Mouse (Mus musculus): Measurements from ENCODE around the gene Ssx2ip. TPM values are rescaled to one million over a fixed set of nuclear protein-coding genes. Genes with fewer than 3 reads are reported as not detected.

The Ssx2ip gene
- polyA plus RNA-seq, 1 experiment from 2014 or later, result 28.8 TPM

DNA sequence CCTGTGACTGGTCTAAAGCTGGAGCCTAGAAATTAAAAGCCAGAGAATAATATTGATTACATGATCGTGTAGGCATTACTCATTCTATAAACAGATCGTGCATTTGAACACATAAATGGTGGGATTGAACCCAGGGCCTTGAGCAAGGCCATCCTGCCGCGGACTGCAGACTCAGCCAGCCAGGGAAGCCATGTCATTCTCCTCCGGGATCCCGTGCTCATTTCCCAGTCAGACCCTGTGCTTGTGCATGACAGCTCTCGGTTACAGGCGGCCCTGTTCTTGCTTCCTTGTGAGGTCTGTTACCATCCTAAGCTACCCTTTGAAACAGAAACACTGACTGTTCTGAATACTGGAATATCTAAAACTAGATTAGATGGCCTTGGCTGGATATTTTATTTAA lies 30.2 kb downstream of the Ssx2ip start:
- Histone ChIP-seq H3K9me3 (ENCODE audit: control insufficient read depth, low read length) (no peaks in the 10 kb centered on the region), H3K27ac (ENCODE audit: low read depth, low read length) (no peak overlapping the region), H3K4me2 (ENCODE audit: low read depth) (no peak overlapping the region), H3K4me3 (ENCODE audit: low read depth, low read length) (no peak overlapping the region), H3K36me3 (ENCODE audit: control insufficient read depth, insufficient read depth, low read length) (peaks cover 8% of the 10 kb centered on the region; the same call in 1 of the 2 replicates), H3K4me1 (ENCODE audit: control insufficient read depth, insufficient read depth, low read length) (no peaks in the 10 kb centered on the region), H3K9ac (ENCODE audit: low read length) (no peak overlapping the region), H3K27me3 (ENCODE audit: control insufficient read depth, insufficient read depth, low read length) (no peaks in the 10 kb centered on the region)
- ATAC-seq (ENCODE audit: insufficient read depth, low FRiP score, low TSS enrichment) (no peak), DNase-seq (ENCODE audit: low spot score) (no peak)
- 92% methylated on average over 8 of the region's 8 CpGs for WGBS

DNA sequence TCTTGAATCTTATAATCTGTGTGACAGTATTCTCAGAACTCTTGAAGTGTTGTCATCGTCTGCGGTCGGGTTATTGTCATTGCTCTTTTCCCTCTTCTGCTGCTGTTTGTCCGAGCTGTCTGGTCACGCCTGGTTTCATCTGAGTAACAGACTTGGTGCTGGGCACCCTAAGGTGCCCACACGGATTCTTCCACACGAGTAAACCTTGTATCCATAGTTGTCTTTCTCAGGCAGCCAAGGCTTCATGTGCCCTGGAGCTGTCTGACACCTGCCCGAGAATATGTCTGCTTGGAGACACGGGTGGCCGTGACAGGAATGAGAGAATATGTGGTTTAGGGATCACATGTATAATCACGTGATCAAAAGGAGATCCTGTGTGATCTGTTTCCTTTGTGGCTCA lies 31.1 kb downstream of the Ssx2ip start:
- DNase-seq (ENCODE audit: low spot score), result no peak
- H3K9me3 ChIP-seq (ENCODE audit: control insufficient read depth, low read length), result no peaks in the 10 kb centered on the region
- no peak overlapping the region for H3K9ac ChIP-seq (ENCODE audit: low read length)
- no peaks in the 10 kb centered on the region for H3K4me1 ChIP-seq (ENCODE audit: control insufficient read depth, insufficient read depth, low read length)
- no peak overlapping the region for H3K4me2 ChIP-seq (ENCODE audit: low read depth)
- H3K36me3 ChIP-seq (ENCODE audit: control insufficient read depth, insufficient read depth, low read length), result peaks cover 8% of the 10 kb centered on the region; the same call in 1 of the 2 replicates
- no peak overlapping the region for H3K27ac ChIP-seq (ENCODE audit: low read depth, low read length)
- ATAC-seq (ENCODE audit: insufficient read depth, low FRiP score, low TSS enrichment), result no peak
- no peak overlapping the region for H3K4me3 ChIP-seq (ENCODE audit: low read depth, low read length)
- H3K27me3 ChIP-seq (ENCODE audit: control insufficient read depth, insufficient read depth, low read length), result no peaks in the 10 kb centered on the region
- WGBS, result 94% methylated on average over 11 of the region's 11 CpGs

DNA sequence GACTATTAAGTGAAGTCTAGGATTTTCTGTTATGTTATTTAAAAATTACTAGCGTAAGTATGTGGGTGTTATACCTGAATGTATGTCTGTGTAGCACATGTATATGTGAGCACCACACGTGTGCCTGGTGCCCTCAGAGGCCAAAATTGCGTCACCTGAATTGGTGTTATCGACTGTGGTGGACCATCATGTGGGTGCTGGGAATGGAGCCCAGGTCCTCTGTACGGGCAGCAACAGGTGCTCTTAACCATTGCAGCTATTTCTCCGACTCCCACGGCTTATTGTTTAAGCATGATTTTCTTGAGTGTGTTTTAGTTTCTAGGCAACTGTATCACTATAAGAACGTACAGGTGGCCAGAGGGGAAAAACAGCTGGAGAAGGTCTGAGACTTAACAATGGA lies 31.7 kb downstream of the Ssx2ip start:
- ATAC-seq (ENCODE audit: insufficient read depth, low FRiP score, low TSS enrichment) (no peak), DNase-seq (ENCODE audit: low spot score) (no peak)
- H3K27me3 ChIP-seq (ENCODE audit: control insufficient read depth, insufficient read depth, low read length), result no peaks in the 10 kb centered on the region
- H3K4me2 ChIP-seq (ENCODE audit: low read depth), result no peak overlapping the region
- H3K27ac ChIP-seq (ENCODE audit: low read depth, low read length), result no peak overlapping the region
- no peak overlapping the region for H3K9ac ChIP-seq (ENCODE audit: low read length)
- H3K36me3 ChIP-seq (ENCODE audit: control insufficient read depth, insufficient read depth, low read length), result peaks cover 4% of the 10 kb centered on the region; the same call in 1 of the 2 replicates
- H3K9me3 ChIP-seq (ENCODE audit: control insufficient read depth, low read length), result no peaks in the 10 kb centered on the region
- H3K4me3 ChIP-seq (ENCODE audit: low read depth, low read length), result no peak overlapping the region
- 91% methylated on average over 8 of the region's 8 CpGs for WGBS
- H3K4me1 ChIP-seq (ENCODE audit: control insufficient read depth, insufficient read depth, low read length), result no peaks in the 10 kb centered on the region

DNA sequence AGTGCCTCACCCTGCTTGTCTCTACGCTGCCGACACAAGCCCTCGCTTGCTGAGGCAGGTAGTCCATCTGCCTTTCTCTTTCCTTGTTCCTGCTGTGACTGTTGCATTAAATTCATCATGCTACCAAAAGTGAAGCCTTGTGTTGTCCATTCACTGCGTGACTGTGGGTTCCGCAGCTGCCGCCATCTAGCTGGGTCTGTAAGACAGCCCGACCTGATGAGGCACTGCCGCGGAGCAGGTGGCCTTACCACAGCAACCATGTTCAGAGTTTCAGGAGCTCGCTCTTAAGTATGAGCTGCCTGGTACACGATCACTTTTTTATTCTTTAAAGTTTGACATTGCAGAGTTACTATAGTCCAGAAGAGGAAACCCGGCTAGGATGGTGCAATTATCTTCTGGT lies 35.6 kb downstream of the Ssx2ip start:
- Histone ChIP-seq H3K27me3 (ENCODE audit: control insufficient read depth, insufficient read depth, low read length) (no peaks in the 10 kb centered on the region), H3K4me3 (ENCODE audit: low read depth, low read length) (no peak overlapping the region), H3K9ac (ENCODE audit: low read length) (no peak overlapping the region), H3K36me3 (ENCODE audit: control insufficient read depth, insufficient read depth, low read length) (0 out of 2 replicates have a peak, but pooled peaks cover 2% of the 10 kb centered on the region), H3K27ac (ENCODE audit: low read depth, low read length) (no peak overlapping the region), H3K4me2 (ENCODE audit: low read depth) (no peak overlapping the region), H3K4me1 (ENCODE audit: control insufficient read depth, insufficient read depth, low read length) (no peaks in the 10 kb centered on the region), H3K9me3 (ENCODE audit: control insufficient read depth, low read length) (no peaks in the 10 kb centered on the region)
- no peak for ATAC-seq (ENCODE audit: insufficient read depth, low FRiP score, low TSS enrichment)
- DNase-seq (ENCODE audit: low spot score), result no peak
- WGBS, result 93% methylated on average over 12 of the region's 12 CpGs

DNA sequence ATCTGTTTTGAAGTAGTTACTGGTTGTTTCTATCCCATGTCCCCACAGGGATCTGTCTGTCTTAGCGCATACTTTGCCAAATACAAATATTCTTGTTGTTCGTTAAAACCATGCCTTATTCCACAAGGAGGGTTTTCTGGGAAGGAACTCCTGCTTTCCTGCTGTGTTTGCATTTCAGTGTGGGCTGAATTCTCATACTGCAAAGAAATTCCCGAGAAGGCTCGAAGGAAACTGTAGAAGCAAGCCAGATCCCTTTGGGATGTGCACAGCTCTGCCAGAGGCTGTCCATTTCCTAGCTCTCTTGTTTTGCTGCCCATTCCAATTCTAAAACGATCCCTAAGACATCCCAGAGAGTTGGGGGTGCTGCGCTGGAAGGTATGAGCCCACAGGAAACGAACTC lies 36.0 kb downstream of the Ssx2ip start:
- Histone ChIP-seq H3K4me1 (ENCODE audit: control insufficient read depth, insufficient read depth, low read length) (no peaks in the 10 kb centered on the region), H3K4me2 (ENCODE audit: low read depth) (no peak overlapping the region), H3K27ac (ENCODE audit: low read depth, low read length) (no peak overlapping the region), H3K4me3 (ENCODE audit: low read depth, low read length) (no peak overlapping the region), H3K27me3 (ENCODE audit: control insufficient read depth, insufficient read depth, low read length) (no peaks in the 10 kb centered on the region), H3K9ac (ENCODE audit: low read length) (no peak overlapping the region), H3K36me3 (ENCODE audit: control insufficient read depth, insufficient read depth, low read length) (0 out of 2 replicates have a peak, but pooled peaks cover 2% of the 10 kb centered on the region), H3K9me3 (ENCODE audit: control insufficient read depth, low read length) (no peaks in the 10 kb centered on the region)
- ATAC-seq (ENCODE audit: insufficient read depth, low FRiP score, low TSS enrichment), result no peak
- 92% methylated on average over 7 of the region's 7 CpGs for WGBS
- no peak for DNase-seq (ENCODE audit: low spot score)

DNA sequence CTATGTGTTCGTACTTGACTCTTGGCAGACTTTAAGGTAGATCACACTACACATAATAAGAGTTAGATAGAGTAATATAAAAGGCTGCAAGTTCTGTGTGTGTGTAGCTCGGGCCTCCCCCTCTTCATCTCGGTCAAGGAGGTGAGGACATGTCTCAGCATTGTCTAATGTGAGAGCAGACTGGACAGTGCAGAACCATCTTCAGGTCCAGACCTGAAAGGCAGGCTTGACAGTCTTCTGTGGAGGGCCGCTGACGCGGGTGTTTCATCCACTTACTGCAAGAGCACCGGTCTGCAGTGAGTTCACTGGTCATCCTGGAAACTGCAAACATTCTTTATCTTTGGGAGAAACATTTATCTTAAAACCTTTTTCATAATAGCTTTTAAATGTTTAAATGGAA lies 38.0 kb downstream of the Ssx2ip start:
- no peak overlapping the region for H3K27ac ChIP-seq (ENCODE audit: low read depth, low read length)
- H3K4me1 ChIP-seq (ENCODE audit: control insufficient read depth, insufficient read depth, low read length), result no peaks in the 10 kb centered on the region
- no peaks in the 10 kb centered on the region for H3K9me3 ChIP-seq (ENCODE audit: control insufficient read depth, low read length)
- DNase-seq (ENCODE audit: low spot score) (no peak), ATAC-seq (ENCODE audit: insufficient read depth, low FRiP score, low TSS enrichment) (no peak)
- H3K4me3 ChIP-seq (ENCODE audit: low read depth, low read length), result no peak overlapping the region
- no peak overlapping the region for H3K4me2 ChIP-seq (ENCODE audit: low read depth)
- 92% methylated on average over 7 of the region's 7 CpGs for WGBS
- H3K9ac ChIP-seq (ENCODE audit: low read length), result no peak overlapping the region
- no peaks in the 10 kb centered on the region for H3K27me3 ChIP-seq (ENCODE audit: control insufficient read depth, insufficient read depth, low read length)
- no peaks in the 10 kb centered on the region for H3K36me3 ChIP-seq (ENCODE audit: control insufficient read depth, insufficient read depth, low read length)

DNA sequence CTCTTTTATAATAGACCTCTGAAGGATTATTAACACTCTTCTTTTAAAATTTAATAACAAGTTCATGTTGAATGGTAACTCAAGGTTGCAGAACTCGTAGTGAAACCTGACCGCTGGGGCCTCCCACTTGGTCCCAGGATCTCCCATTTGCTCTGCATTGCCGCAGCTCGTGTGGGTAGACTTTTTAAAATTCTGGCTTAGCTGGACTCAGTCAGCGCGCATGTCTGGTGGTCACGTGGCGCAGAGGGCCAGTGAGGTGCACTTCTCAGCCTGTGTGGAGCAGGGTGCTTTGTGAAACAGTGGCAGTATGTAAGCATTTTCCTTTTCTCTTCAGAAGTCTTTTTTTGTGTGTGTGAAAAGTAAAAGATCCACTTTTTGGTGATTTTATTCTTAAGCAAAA lies 38.5 kb downstream of the Ssx2ip start:
- H3K4me3 ChIP-seq (ENCODE audit: low read depth, low read length), result no peak overlapping the region
- H3K4me2 ChIP-seq (ENCODE audit: low read depth), result no peak overlapping the region
- ATAC-seq (ENCODE audit: insufficient read depth, low FRiP score, low TSS enrichment), result no peak
- no peak overlapping the region for H3K27ac ChIP-seq (ENCODE audit: low read depth, low read length)
- DNase-seq (ENCODE audit: low spot score), result no peak
- H3K27me3 ChIP-seq (ENCODE audit: control insufficient read depth, insufficient read depth, low read length), result no peaks in the 10 kb centered on the region
- 91% methylated on average over 8 of the region's 8 CpGs for WGBS
- no peaks in the 10 kb centered on the region for H3K9me3 ChIP-seq (ENCODE audit: control insufficient read depth, low read length)
- no peaks in the 10 kb centered on the region for H3K36me3 ChIP-seq (ENCODE audit: control insufficient read depth, insufficient read depth, low read length)
- H3K9ac ChIP-seq (ENCODE audit: low read length), result no peak overlapping the region
- H3K4me1 ChIP-seq (ENCODE audit: control insufficient read depth, insufficient read depth, low read length), result no peaks in the 10 kb centered on the region

DNA sequence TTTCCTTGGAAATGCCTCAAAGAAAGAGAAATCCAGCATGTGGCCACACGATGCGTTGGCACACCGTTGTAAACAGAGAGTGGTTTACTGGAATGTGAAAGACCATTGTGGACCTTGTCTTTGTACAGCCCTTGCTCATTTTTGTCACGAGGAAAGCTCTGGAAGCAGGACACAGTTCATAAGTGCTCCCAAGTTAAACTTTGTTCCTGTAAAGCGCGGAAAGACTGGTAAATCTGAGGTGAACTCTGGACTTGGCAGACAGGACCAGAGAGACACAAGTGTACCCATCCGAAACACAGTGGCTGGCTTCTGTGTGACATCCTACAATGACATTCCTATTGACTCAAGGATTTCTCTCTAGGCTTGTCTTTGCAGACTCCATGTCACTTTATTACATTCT lies 38.9 kb downstream of the Ssx2ip start:
- Histone ChIP-seq H3K27me3 (ENCODE audit: control insufficient read depth, insufficient read depth, low read length) (no peaks in the 10 kb centered on the region), H3K27ac (ENCODE audit: low read depth, low read length) (no peak overlapping the region), H3K36me3 (ENCODE audit: control insufficient read depth, insufficient read depth, low read length) (no peaks in the 10 kb centered on the region), H3K4me3 (ENCODE audit: low read depth, low read length) (no peak overlapping the region), H3K9ac (ENCODE audit: low read length) (no peak overlapping the region), H3K4me1 (ENCODE audit: control insufficient read depth, insufficient read depth, low read length) (no peaks in the 10 kb centered on the region), H3K9me3 (ENCODE audit: control insufficient read depth, low read length) (no peaks in the 10 kb centered on the region), H3K4me2 (ENCODE audit: low read depth) (no peak overlapping the region)
- DNase-seq (ENCODE audit: low spot score) (no peak), ATAC-seq (ENCODE audit: insufficient read depth, low FRiP score, low TSS enrichment) (no peak)
- WGBS, result 92% methylated on average over 7 of the region's 7 CpGs

DNA sequence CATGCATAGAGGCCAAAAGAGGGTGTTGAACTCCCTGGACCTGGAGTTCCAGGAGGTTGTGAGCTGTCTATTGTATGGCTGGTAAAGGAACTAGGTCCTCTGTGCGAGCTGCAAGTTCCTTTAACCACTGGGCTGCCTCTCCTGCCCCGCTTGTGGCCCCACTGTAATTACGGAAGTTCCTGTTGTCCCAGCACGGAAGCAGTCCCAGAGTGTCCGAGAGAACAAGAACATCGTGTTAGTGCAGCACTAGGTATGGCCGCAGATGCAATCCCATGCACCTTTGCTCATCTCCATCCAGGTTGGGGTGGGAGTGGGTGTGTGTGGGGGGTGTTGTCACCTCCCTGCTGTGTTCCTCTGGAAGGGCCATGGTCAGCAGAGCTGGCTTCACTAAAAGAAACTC lies 40.4 kb downstream of the Ssx2ip start:
- Histone ChIP-seq H3K36me3 (ENCODE audit: control insufficient read depth, insufficient read depth, low read length) (no peaks in the 10 kb centered on the region), H3K4me1 (ENCODE audit: control insufficient read depth, insufficient read depth, low read length) (no peaks in the 10 kb centered on the region), H3K9ac (ENCODE audit: low read length) (no peak overlapping the region), H3K27me3 (ENCODE audit: control insufficient read depth, insufficient read depth, low read length) (no peaks in the 10 kb centered on the region), H3K4me3 (ENCODE audit: low read depth, low read length) (no peak overlapping the region), H3K4me2 (ENCODE audit: low read depth) (no peak overlapping the region), H3K27ac (ENCODE audit: low read depth, low read length) (no peak overlapping the region), H3K9me3 (ENCODE audit: control insufficient read depth, low read length) (no peaks in the 10 kb centered on the region)
- DNase-seq (ENCODE audit: low spot score) (no peak), ATAC-seq (ENCODE audit: insufficient read depth, low FRiP score, low TSS enrichment) (no peak)
- 93% methylated on average over 7 of the region's 7 CpGs for WGBS

Measured in neural tube, embryonic 11.5 days (tissue).